Mouse (Mus musculus): Measurements from ENCODE around the gene Defb13. TPM values are rescaled to one million over a fixed set of nuclear protein-coding genes. Genes with fewer than 3 reads are reported as not detected.
A peak's percentile ranks its signal among the peaks of the same experiment; 100 is the strongest.
"Not testable (repeated sequence)": the region's sequence is repeated elsewhere in the genome, so short reads cannot be mapped to it uniquely, and the experiment has no call there.

Defb13 gene
- polyA plus RNA-seq (2016; fragmentation: Nextera tagmentation; extraction: Ambion mirVana), result not detected in 2 replicates

DNA sequence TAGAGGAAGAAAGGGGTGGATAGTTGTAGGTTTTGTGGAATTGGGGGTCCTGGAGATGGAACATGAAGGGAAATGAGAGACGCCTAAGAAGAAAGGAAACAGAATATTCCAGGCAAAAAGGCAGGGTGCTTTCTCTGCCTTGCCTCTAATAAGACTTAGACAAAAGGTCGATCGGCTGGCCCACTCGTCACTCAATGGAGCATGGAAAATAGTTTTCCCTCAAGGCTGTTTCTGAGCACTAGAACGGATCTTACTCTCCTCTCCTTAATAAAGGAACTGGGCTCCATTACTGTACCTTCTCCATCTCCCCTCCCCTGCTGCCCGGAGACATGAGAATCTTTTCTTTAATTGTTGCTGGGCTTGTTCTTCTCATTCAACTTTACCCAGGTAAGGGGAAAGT lies at the start of gene Defb13:
Defb13 (plus strand) TSS at position 301 of the 400 bp plus-strand sequence.
- no peaks in the 10 kb centered on the region for H3K4me1 ChIP-seq
- no peaks in the 10 kb centered on the region for H3K9me3 ChIP-seq
- no peaks in the 10 kb centered on the region for H3K36me3 ChIP-seq
- H3K27me3 ChIP-seq (replicated peaks), result no peaks in the 10 kb centered on the region
- no peak within 1 kb of the TSS for H3K4me3 ChIP-seq
- ATAC-seq (ENCODE audit: low FRiP score, low read depth), result no peak
- H3K9ac ChIP-seq, result no peak within 1 kb of the TSS
- 81% methylated on average over 6 of the region's 6 CpGs for WGBS
- H3K4me2 ChIP-seq (replicated peaks), result no peak within 1 kb of the TSS
- H3K27ac ChIP-seq, result no peak within 1 kb of the TSS

DNA sequence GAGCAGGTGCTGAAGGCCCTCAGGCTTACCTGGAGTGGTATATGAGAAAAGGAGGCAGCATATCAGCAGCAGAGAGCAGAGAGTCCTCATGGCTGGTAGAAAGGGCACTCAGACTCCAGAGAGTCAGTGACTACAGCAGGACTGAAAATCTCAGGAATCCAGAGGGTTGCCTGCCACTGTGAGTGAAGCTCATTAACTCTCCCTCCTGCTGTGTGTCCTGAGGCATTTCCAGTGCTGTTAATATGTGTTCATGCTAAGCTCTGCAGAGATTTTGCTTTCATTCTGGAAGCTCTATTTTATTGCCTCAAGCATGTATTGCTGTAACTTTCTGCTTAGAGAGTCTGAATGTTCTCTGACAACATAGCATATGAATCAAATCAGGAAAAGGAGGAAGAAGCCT lies 40.3 kb upstream of the Defb13 start, which contains the start of gene Defb11:
Defb11 (minus strand) TSS at position 123 of the 400 bp plus-strand sequence.
- H3K27ac ChIP-seq; ATAC-seq (ENCODE audit: low FRiP score, low read depth); H3K27me3 ChIP-seq (replicated peaks); H3K4me2 ChIP-seq (replicated peaks); H3K4me1 ChIP-seq; H3K4me3 ChIP-seq; H3K9ac ChIP-seq; H3K9me3 ChIP-seq; H3K36me3 ChIP-seq: not testable (repeated sequence)

GRCm38 (mm10) chr8:21911931-21912330 lies 34.6 kb upstream of the Defb13 start:
- Histone ChIP-seq H3K4me3 (no peak overlapping the region), H3K27ac (no peak overlapping the region), H3K36me3 (no peaks in the 10 kb centered on the region), H3K27me3 (replicated peaks) (no peaks in the 10 kb centered on the region), H3K4me1 (no peaks in the 10 kb centered on the region), H3K4me2 (replicated peaks) (no peak overlapping the region), H3K9ac (no peak overlapping the region), H3K9me3 (no peaks in the 10 kb centered on the region)
- 12% methylated on average over 1 of the region's 1 CpGs for WGBS
- no peak for ATAC-seq (ENCODE audit: low FRiP score, low read depth)

GRCm38 (mm10) chr8:21912554-21912953 lies 34.0 kb upstream of the Defb13 start:
- no peak for ATAC-seq (ENCODE audit: low FRiP score, low read depth)
- Histone ChIP-seq H3K9ac (no peak overlapping the region), H3K27ac (no peak overlapping the region), H3K9me3 (no peaks in the 10 kb centered on the region), H3K4me3 (no peak overlapping the region), H3K27me3 (replicated peaks) (no peaks in the 10 kb centered on the region), H3K36me3 (no peaks in the 10 kb centered on the region), H3K4me2 (replicated peaks) (no peak overlapping the region), H3K4me1 (no peaks in the 10 kb centered on the region)
- WGBS, result 31% methylated on average over 2 of the region's 2 CpGs

DNA sequence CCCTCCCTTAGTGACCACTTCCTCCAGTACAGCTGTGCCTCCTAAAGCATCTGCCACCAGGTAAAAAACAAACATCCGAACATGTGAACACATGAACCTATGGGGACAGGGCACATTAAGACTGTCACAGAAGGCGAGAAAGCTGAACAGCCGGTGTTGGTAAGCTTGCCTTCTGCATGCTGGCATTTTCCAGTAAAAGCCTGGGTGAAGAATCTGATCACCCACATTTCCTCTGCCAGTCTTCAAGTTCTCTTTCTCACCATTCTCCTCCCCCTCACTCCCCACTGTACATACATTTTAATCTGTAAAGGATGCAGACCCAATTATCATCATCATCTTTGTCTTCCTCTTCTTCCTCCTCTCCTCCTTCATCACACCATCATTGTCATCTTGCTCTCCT lies 30.9 kb upstream of the Defb13 start:
- Histone ChIP-seq H3K4me1 (no peaks in the 10 kb centered on the region), H3K9ac (no peak overlapping the region), H3K4me3 (no peak overlapping the region), H3K27me3 (replicated peaks) (no peaks in the 10 kb centered on the region), H3K4me2 (replicated peaks) (no peak overlapping the region), H3K36me3 (no peaks in the 10 kb centered on the region), H3K9me3 (no peaks in the 10 kb centered on the region), H3K27ac (no peak overlapping the region)
- 90% methylated on average over 3 of the region's 3 CpGs for WGBS
- ATAC-seq (ENCODE audit: low FRiP score, low read depth), result no peak

DNA sequence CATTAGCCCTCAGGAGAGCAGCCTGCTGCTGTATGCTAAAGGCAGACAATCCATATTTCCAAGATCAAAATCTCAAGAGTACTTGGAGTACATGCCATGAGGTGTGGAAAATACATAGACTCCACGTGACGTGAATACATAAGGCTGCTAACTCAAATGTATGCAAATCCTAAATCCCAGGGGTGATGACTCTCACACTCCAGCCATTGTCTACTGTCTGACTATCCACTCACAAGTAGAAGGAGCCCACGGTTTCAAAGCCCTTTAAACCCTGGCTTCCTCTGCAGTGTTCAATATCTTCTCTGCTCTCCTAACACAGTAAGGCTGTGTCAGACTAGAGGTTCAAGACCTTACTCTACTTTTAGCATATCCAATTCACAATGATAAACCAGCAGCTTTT lies 15.8 kb upstream of the Defb13 start:
- not testable (repeated sequence) for H3K4me2 ChIP-seq (replicated peaks); H3K9ac ChIP-seq; H3K27me3 ChIP-seq (replicated peaks); ATAC-seq (ENCODE audit: low FRiP score, low read depth); H3K36me3 ChIP-seq; H3K27ac ChIP-seq; H3K9me3 ChIP-seq; H3K4me3 ChIP-seq; H3K4me1 ChIP-seq
- WGBS, result 72% methylated on average over 3 of the region's 3 CpGs

GRCm38 (mm10) chr8:21932610-21933009 lies 14.0 kb upstream of the Defb13 start, which contains the start of gene Defb15:
Gene Defb15, minus strand, starts transcription at chr8:21932710.
- Histone ChIP-seq H3K9ac (no peak within 1 kb of the TSS), H3K4me3 (no peak within 1 kb of the TSS), H3K4me1 (no peaks in the 10 kb centered on the region), H3K9me3 (0 out of 2 replicates have a peak, but pooled peaks cover 7% of the 10 kb centered on the region), H3K4me2 (replicated peaks) (no peak within 1 kb of the TSS), H3K27me3 (replicated peaks) (no peaks in the 10 kb centered on the region), H3K27ac (no peak within 1 kb of the TSS), H3K36me3 (no peaks in the 10 kb centered on the region)
- WGBS, result 92% methylated on average over 6 of the region's 6 CpGs
- ATAC-seq (ENCODE audit: low FRiP score, low read depth), result no peak

DNA sequence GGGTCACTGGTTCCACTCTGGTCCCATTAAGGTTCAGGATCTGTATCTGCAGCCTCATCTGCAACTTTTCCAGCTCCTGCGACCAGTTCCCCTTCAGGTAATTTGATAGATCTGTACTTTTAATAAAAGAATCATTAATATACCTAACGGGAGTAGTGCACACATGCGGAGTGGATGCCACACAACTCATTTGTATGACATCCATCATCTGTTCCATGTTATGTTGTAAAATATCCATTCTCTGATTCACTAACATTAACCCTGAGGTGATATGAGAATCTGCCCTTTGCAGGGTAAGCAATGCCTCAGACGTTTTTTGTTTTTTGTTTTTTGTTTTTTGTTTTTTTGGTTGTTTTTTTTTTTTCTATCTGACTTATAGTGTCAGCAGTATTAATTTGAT lies 8.5 kb upstream of the Defb13 start, which contains the start of gene Defb35:
Defb35 (plus strand) TSS at position 301 of the 400 bp plus-strand sequence.
- H3K27ac ChIP-seq; H3K4me2 ChIP-seq (replicated peaks); ATAC-seq (ENCODE audit: low FRiP score, low read depth); H3K27me3 ChIP-seq (replicated peaks); H3K9ac ChIP-seq; H3K4me3 ChIP-seq; H3K9me3 ChIP-seq; H3K4me1 ChIP-seq; H3K36me3 ChIP-seq: not testable (repeated sequence)
- WGBS, result 92% methylated on average over 4 of the region's 4 CpGs

GRCm38 (mm10) chr8:21947311-21948017 lies 902 bp downstream of the Defb13 start:
- Histone ChIP-seq H3K27ac (no peak overlapping the region), H3K27me3 (replicated peaks) (no peaks in the 10 kb centered on the region), H3K4me2 (replicated peaks) (no peak overlapping the region), H3K36me3 (no peaks in the 10 kb centered on the region), H3K4me3 (no peak overlapping the region), H3K4me1 (no peaks in the 10 kb centered on the region), H3K9me3 (no peaks in the 10 kb centered on the region), H3K9ac (no peak overlapping the region)
- ATAC-seq (ENCODE audit: low FRiP score, low read depth), result no peak
- WGBS, result 69% methylated on average over 9 of the region's 9 CpGs

DNA sequence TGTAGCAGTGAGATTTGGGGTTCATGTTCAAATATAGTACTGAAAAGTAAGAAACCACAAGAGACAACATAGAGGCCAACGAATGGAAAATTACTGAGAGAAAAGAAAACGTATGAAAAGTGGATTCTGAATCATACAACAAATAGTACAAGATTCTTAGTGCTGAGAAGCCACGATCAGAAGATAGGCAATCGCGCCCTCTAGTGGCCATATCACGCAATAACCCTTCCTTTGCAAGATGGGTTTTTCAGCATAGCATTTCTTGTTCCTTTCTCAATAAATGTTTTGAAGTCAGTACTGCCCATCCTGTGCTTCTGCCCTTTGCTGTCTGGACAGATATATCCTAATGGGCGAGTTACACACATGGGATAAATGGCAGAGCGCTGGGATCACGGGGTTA lies 8.8 kb downstream of the Defb13 start:
- no peak overlapping the region for H3K4me3 ChIP-seq
- H3K4me1 ChIP-seq, result no peaks in the 10 kb centered on the region
- H3K9ac ChIP-seq, result no peak overlapping the region
- no peaks in the 10 kb centered on the region for H3K36me3 ChIP-seq
- H3K27me3 ChIP-seq (replicated peaks), result no peaks in the 10 kb centered on the region
- no peak overlapping the region for H3K27ac ChIP-seq
- H3K4me2 ChIP-seq (replicated peaks), result no peak overlapping the region
- 0 out of 2 replicates have a peak, but pooled peaks have one; percentile 13 for ATAC-seq (ENCODE audit: low FRiP score, low read depth)
- WGBS, result 10% methylated on average over 9 of the region's 9 CpGs
- no peaks in the 10 kb centered on the region for H3K9me3 ChIP-seq

- H3K36me3 ChIP-seq, result no peaks in the 10 kb centered on the region
- H3K9me3 ChIP-seq, result no peaks in the 10 kb centered on the region
- WGBS, result 84% methylated on average over 3 of the region's 3 CpGs
- ATAC-seq (ENCODE audit: low FRiP score, low read depth), result no peak
- H3K4me1 ChIP-seq, result no peaks in the 10 kb centered on the region
- no peak overlapping the region for H3K27ac ChIP-seq
- H3K9ac ChIP-seq, result no peak overlapping the region
- H3K4me2 ChIP-seq (replicated peaks), result no peak overlapping the region
- no peak overlapping the region for H3K4me3 ChIP-seq
- no peaks in the 10 kb centered on the region for H3K27me3 ChIP-seq (replicated peaks)
These were observed 9.8 kb downstream of the Defb13 start for GRCm38 (mm10) chr8:21956336-21956735.

DNA sequence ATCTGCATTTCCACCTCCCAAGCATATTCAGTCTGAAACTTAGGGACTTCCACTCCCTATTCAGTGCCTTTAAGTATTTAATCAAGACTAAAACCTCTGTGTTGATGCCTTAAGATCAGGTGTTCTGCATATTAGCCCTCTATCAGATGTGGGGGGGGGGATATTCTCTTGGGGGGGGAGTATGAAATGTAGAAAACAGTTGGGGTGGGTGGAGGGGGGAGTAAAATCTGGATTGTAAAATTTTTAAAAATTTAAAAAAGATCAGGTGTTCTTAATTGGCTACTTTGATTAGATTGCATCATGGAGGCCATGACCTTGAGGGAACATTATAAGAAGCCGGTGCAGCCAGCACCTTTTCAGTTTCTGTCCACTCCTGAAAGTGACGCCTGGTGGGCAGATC lies 11.9 kb downstream of the Defb13 start, which contains the start of gene Fam90a1a:
Fam90a1a (plus strand) TSS at position 301 of the 400 bp plus-strand sequence.
- no peak for ATAC-seq (ENCODE audit: low FRiP score, low read depth)
- H3K27ac ChIP-seq, result no peak within 1 kb of the TSS
- no peaks in the 10 kb centered on the region for H3K27me3 ChIP-seq (replicated peaks)
- H3K36me3 ChIP-seq, result no peaks in the 10 kb centered on the region
- WGBS, result 94% methylated on average over 2 of the region's 2 CpGs
- H3K4me3 ChIP-seq, result no peak within 1 kb of the TSS
- H3K4me1 ChIP-seq, result no peaks in the 10 kb centered on the region
- H3K9me3 ChIP-seq, result no peaks in the 10 kb centered on the region
- no peak within 1 kb of the TSS for H3K9ac ChIP-seq
- H3K4me2 ChIP-seq (replicated peaks), result no peak within 1 kb of the TSS

DNA sequence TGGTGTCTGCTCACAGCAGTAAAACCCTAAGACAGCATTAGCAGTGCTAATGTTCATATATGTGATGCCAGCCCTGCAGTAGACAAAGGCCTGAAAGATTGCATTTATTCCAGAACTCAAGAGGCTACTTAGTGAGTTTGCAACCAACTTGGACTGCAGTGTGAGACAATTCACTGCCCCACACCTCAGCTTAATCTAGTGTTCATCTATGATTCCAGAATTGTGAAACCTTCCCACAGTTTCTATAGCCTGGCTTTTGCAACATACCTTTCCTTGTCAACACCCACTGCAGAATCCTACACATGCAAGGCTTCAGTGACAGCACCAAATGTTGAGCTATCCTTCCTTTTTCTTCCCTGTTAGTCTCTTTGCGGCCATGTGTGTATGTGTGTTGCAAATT lies 20.1 kb downstream of the Defb13 start:
- 80% methylated on average over 1 of the region's 1 CpGs for WGBS
- H3K4me1 ChIP-seq, result no peaks in the 10 kb centered on the region
- no peaks in the 10 kb centered on the region for H3K36me3 ChIP-seq
- no peak overlapping the region for H3K27ac ChIP-seq
- no peak overlapping the region for H3K4me3 ChIP-seq
- no peak overlapping the region for H3K4me2 ChIP-seq (replicated peaks)
- no peak for ATAC-seq (ENCODE audit: low FRiP score, low read depth)
- no peaks in the 10 kb centered on the region for H3K27me3 ChIP-seq (replicated peaks)
- no peaks in the 10 kb centered on the region for H3K9me3 ChIP-seq
- no peak overlapping the region for H3K9ac ChIP-seq
